Mouse (Mus musculus) olfactory bulb, adult 2 months (tissue): ENCODE data around the gene Ppp1r13b. TPM values are rescaled to one million over a fixed set of nuclear protein-coding genes. Genes with fewer than 3 reads are reported as not detected.

Source experiments
- H3K27ac ChIP-seq: fragments of 200-500 bp; 2 replicates; pipeline ENCODE4 v1.5.1; 2012; ENCODE audit warnings: low read depth, low read length; ENCODE audit not compliant: insufficient read depth
- H3K4me1 ChIP-seq: fragments of 200-500 bp; 2 replicates; pipeline ENCODE4 v1.6.1; 2012; ENCODE audit warnings: low read length; ENCODE audit not compliant: control insufficient read depth, insufficient read depth
- H3K4me3 ChIP-seq: fragments of 200-500 bp; 2 replicates; pipeline ENCODE4 v1.5.1; 2012; ENCODE audit warnings: mild to moderate bottlenecking, low read depth, low read length, moderate library complexity; ENCODE audit not compliant: insufficient read depth
- CTCF ChIP-seq: fragments of 200-500 bp; IDR thresholded peaks from 2 replicates; pipeline ENCODE4 v1.5.1; 2012; ENCODE audit warnings: low read depth, mild to moderate bottlenecking, low read length, moderate library complexity; ENCODE audit not compliant: insufficient read depth
- POLR2A ChIP-seq: fragments of 200-500 bp; IDR thresholded peaks from 2 replicates; pipeline ENCODE4 v1.6.1; 2012; ENCODE audit warnings: mild to moderate bottlenecking, low read depth, low read length, moderate library complexity; ENCODE audit not compliant: insufficient read depth
- WGBS: fragments of 180-500 bp; shearing (Covaris S2); methylation state at CpG from one replicate; pipeline ENCODE4 v1.1.7; 2018; 5-methylcytosine and 5-hydroxymethylcytosine counted together
- polyA plus RNA-seq: library from polyadenylated mRNA; stranded (reverse); fragments of >200 nt; gene quantifications from 2 replicates; pipeline ENCODE4 v1.2.4, GENCODE M21; 2012; ENCODE audit warnings: low replicate concordance; ENCODE audit not compliant: missing spikeins, insufficient read depth, insufficient read length

Ppp1r13b gene
- polyA plus RNA-seq, 1 experiment: not detected

- H3K4me3 ChIP-seq: no peak overlapping the region
- 71% methylated on average over 15 of the region's 15 CpGs for WGBS
- no peak overlapping the region for H3K27ac ChIP-seq
- TF ChIP-seq CTCF: no peak
- 0 out of 2 replicates have a peak, but pooled peaks cover under 1% of the 10 kb centered on the region for H3K4me1 ChIP-seq
Measured at GRCm38 (mm10) chr12:111785174-111785573, 122.7 kb downstream of the Ppp1r13b start.

- TF ChIP-seq POLR2A (no peak), CTCF (no peak)
- Histone ChIP-seq H3K27ac (no peak overlapping the region), H3K4me1 (peaks cover 7% of the 10 kb centered on the region), H3K4me3 (no peak overlapping the region)
- 100% methylated on average over 1 of the region's 1 CpGs for WGBS
Measured at GRCm38 (mm10) chr12:111779544-111779943, 128.4 kb downstream of the Ppp1r13b start.

Other genes starting within 250 kb of the Ppp1r13b start
- gene Ckb, start 235.8 kb downstream of the Ppp1r13b start, polyA plus RNA-seq: 210 and 316 TPM in 2 replicates
- gene Trmt61a, start 230.0 kb downstream of the Ppp1r13b start, polyA plus RNA-seq: not detected in 2 replicates
- gene Bag5, start 194.9 kb downstream of the Ppp1r13b start, polyA plus RNA-seq: not detected in 2 replicates
- gene Apopt1, start 194.8 kb downstream of the Ppp1r13b start, polyA plus RNA-seq: not detected in 2 replicates
- 135 and 1,741 TPM in 2 replicates for gene Klc1, start 149.3 kb downstream of the Ppp1r13b start, polyA plus RNA-seq
- gene Xrcc3, start 94.2 kb downstream of the Ppp1r13b start, polyA plus RNA-seq: not detected in 2 replicates
- gene Zfyve21, start 93.9 kb downstream of the Ppp1r13b start, polyA plus RNA-seq: not detected in 2 replicates
- gene Atp5mpl, start 58.9 kb upstream of the Ppp1r13b start, polyA plus RNA-seq: not detected in 2 replicates
- not detected in 2 replicates for gene Tdrd9, start 63.4 kb upstream of the Ppp1r13b start, polyA plus RNA-seq
- gene Rd3l, start 73.2 kb upstream of the Ppp1r13b start, polyA plus RNA-seq: not detected in 2 replicates
- not detected in 2 replicates for gene Aspg, start 198.6 kb upstream of the Ppp1r13b start, polyA plus RNA-seq
- not detected in 2 replicates for gene Kif26a, start 238.1 kb upstream of the Ppp1r13b start, polyA plus RNA-seq